Mouse (Mus musculus): ENCODE data around the gene Nfe2.

DNA sequence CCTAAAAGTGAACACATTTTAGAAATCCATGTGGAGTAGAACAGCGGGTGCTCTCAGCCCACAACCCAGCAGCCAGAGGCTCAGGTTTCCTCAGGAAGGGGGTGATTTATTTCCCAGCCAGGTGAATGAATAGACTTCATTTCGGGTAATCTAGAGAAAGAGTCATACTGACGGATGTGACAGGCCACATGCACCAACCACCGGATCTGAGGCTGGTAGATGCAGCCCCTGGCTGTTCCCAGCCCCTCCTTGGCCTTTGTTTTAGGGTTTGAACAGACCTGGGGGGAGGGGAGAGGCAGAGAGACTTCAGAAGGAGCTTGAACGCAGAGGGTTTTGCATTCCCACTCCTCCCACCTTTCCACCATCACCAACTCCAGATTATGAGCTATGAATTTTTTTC is 37.6 kb upstream of the Nfe2 start:
- TF ChIP-seq CTCF (IDR thresholded peaks at IDR 0.05), result no peak
- no peak for TF ChIP-seq POLR2A (IDR thresholded peaks at IDR 0.05; ENCODE audit: insufficient read depth, low read depth, low read length)
- no peak for TF ChIP-seq EP300 (IDR thresholded peaks at IDR 0.05; ENCODE audit: insufficient read depth, low read depth, low read length)

Data from heart, adult 2 months (tissue).